ENCODE assay signal across 13 mouse cellular contexts in genomic region chr4:118243791-118244190, GRCm38 (mm10). TPM values are rescaled to one million over a fixed set of nuclear protein-coding genes. Genes with fewer than 3 reads are reported as not detected.
A peak's percentile ranks its signal among the peaks of the same experiment; 100 is the strongest.
DNase-seq lines count a peak whose midpoint lies in the region; ATAC-seq and TF ChIP-seq lines count a peak whose summit lies in the region.
"Had no signal": no experiment of that assay in that cellular context is flagged by ENCODE, and none has a peak within 500 bp of the region (broad histone marks: within the 10 kb centered on the region; RNA-seq: fewer than 3 reads in every experiment).

No protein-coding gene starts in this region.

- no peak for TF ChIP-seq CTCF in kidney, adult 2 months (conservative IDR thresholded peaks at IDR 0.05; ENCODE audit: insufficient read depth, insufficient read length, low read depth, low read length)
- TF ChIP-seq CTCF in olfactory bulb, adult 2 months (IDR thresholded peaks at IDR 0.05; ENCODE audit: insufficient read depth, low read depth, low read length): no peak

- H3K4me1 ChIP-seq in kidney, adult 2 months (ENCODE audit: control insufficient read depth, insufficient read depth, low read length): peaks cover 6% of the 10 kb centered on the region; the same call in 1 of the 2 replicates
- peaks cover 29% of the 10 kb centered on the region for H3K4me1 ChIP-seq in hindbrain, embryonic 13.5 days (replicated peaks)
- H3K4me1 ChIP-seq in limb, embryonic 13.5 days: peaks cover 15% of the 10 kb centered on the region
- H3K4me1 ChIP-seq in olfactory bulb, adult 2 months (ENCODE audit: control insufficient read depth, insufficient read depth, low read length): peaks cover 42% of the 10 kb centered on the region

- DNase-seq in kidney, adult 2 months: peak; percentile 52
- no peak for DNase-seq in kidney, adult 9 months
- DNase-seq in cerebellum, postnatal 36 days: no peak
- DNase-seq: adrenal gland, postnatal 36 days; cerebellum, postnatal 25 days; heart, adult 18-20 months; lung, postnatal 14 days had no signal

- peak overlapping the region; percentile 15; the same call in 1 of the 2 replicates for H3K9ac ChIP-seq in hindbrain, embryonic 13.5 days
- H3K9ac ChIP-seq in limb, embryonic 13.5 days: no peak overlapping the region

- no peak overlapping the region for H3K4me3 ChIP-seq in kidney, adult 2 months (ENCODE audit: insufficient read depth, low read depth, low read length)
- no peak overlapping the region for H3K4me3 ChIP-seq in hindbrain, embryonic 13.5 days
- no peak overlapping the region for H3K4me3 ChIP-seq in limb, embryonic 13.5 days
- H3K4me3 ChIP-seq in olfactory bulb, adult 2 months (ENCODE audit: insufficient read depth, low read depth, low read length): no peak overlapping the region

- no peaks in the 10 kb centered on the region for H3K27me3 ChIP-seq in kidney, adult 2 months (replicated peaks; ENCODE audit: control insufficient read depth, insufficient read depth, low read length)
- no peaks in the 10 kb centered on the region for H3K27me3 ChIP-seq in hindbrain, embryonic 13.5 days
- no peaks in the 10 kb centered on the region for H3K27me3 ChIP-seq in limb, embryonic 13.5 days
- H3K27me3 ChIP-seq: Patski had no signal

- H3K36me3 ChIP-seq in kidney, adult 2 months (ENCODE audit: control insufficient read depth, insufficient read depth, low read length): no peaks in the 10 kb centered on the region
- H3K36me3 ChIP-seq in hindbrain, embryonic 13.5 days: peaks cover 64% of the 10 kb centered on the region
- peaks cover 74% of the 10 kb centered on the region for H3K36me3 ChIP-seq in limb, embryonic 13.5 days

- no peak overlapping the region for H3K4me2 ChIP-seq in hindbrain, embryonic 13.5 days
- H3K4me2 ChIP-seq in limb, embryonic 13.5 days (replicated peaks): no peak overlapping the region

- 39% methylated on average over 7 of the region's 7 CpGs for WGBS in kidney, adult 2 months
- 68% methylated on average over 7 of the region's 7 CpGs for WGBS in hindbrain, embryonic 13.5 days
- 54% methylated on average over 7 of the region's 7 CpGs for WGBS in limb, embryonic 13.5 days
- WGBS in olfactory bulb, adult 2 months: 25% methylated on average over 7 of the region's 7 CpGs

- no peak overlapping the region for H3K27ac ChIP-seq in kidney, adult 2 months (ENCODE audit: insufficient read depth, low read depth, low read length)
- H3K27ac ChIP-seq in hindbrain, embryonic 13.5 days: peak overlapping the region; percentile 68
- peak overlapping the region; percentile 3; the same call in 1 of the 2 replicates for H3K27ac ChIP-seq in limb, embryonic 13.5 days
- peak overlapping the region; percentile 63 for H3K27ac ChIP-seq in olfactory bulb, adult 2 months (ENCODE audit: insufficient read depth, low read depth, low read length)

- no peaks in the 10 kb centered on the region for H3K9me3 ChIP-seq in hindbrain, embryonic 13.5 days
- no peaks in the 10 kb centered on the region for H3K9me3 ChIP-seq in limb, embryonic 13.5 days

- TF ChIP-seq POLR2A in kidney, adult 2 months (IDR thresholded peaks at IDR 0.05; ENCODE audit: low read depth, low read length): no peak
- no peak for TF ChIP-seq POLR2A in olfactory bulb, adult 2 months (IDR thresholded peaks at IDR 0.05; ENCODE audit: insufficient read depth, low read depth, low read length)

- ATAC-seq in hindbrain, embryonic 13.5 days (ENCODE audit: low FRiP score): no peak
- no peak; the same call in 1 of the 2 replicates for ATAC-seq in limb, embryonic 13.5 days (ENCODE audit: low FRiP score, low read depth)
- no peak for ATAC-seq in cerebellum, adult (ENCODE audit: insufficient number of reproducible peaks, low FRiP score, low TSS enrichment)
- no peak for ATAC-seq in CD4-positive, CD25-positive, alpha-beta regulatory T cell, adult 4 months
- ATAC-seq: Patski had no signal

RNA-seq across cellular contexts. Expression of gene Ptprf, which starts 47.4 kb away (rescaled TPM):
- polyA plus RNA-seq in kidney, adult 2 months (2012; rRNA removed): 89.9 and 114 TPM in 2 replicates
- 79.7 and 82.0 TPM in 2 replicates for polyA plus RNA-seq in hindbrain, embryonic 13.5 days (2015; fragmentation: Nextera tagmentation; extraction: Ambion mirVana)
- polyA plus RNA-seq in limb, embryonic 13.5 days (2015; fragmentation: Nextera tagmentation; extraction: Ambion mirVana): 51.1 and 58.1 TPM in 2 replicates
- polyA plus RNA-seq in olfactory bulb, adult 2 months (2012; ENCODE audit: insufficient read depth, insufficient read length, low replicate concordance, missing spikeins): not detected in 2 replicates
- under 1 TPM; 0.39 to 0.65 TPM for polyA plus RNA-seq in CD4-positive, CD25-positive, alpha-beta regulatory T cell, adult 4 months (2017; shearing (Covaris generic))
